Mouse (Mus musculus) neural tube, embryonic 11.5 days (tissue): ENCODE results near the gene Drg1. TPM values are rescaled to one million over a fixed set of nuclear protein-coding genes. Genes with fewer than 3 reads are reported as not detected.

ENCODE experiments used
- ATAC-seq: fragments of 200-750 bp; cut with Nextera tagmentation; 2 replicates; pipeline ENCODE4 v1.8.0; 2017; ENCODE audit warnings: moderate number of reproducible peaks, mild to moderate bottlenecking, moderate TSS enrichment, moderate library complexity; ENCODE audit not compliant: insufficient read depth, low FRiP score, low TSS enrichment
- DNase-seq: peaks from one replicate; pipeline ENCODE4 v3.0.0-alpha.2; 2015; ENCODE audit warnings: low spot score
- H3K27ac ChIP-seq: fragments of 300-500 bp; sonication (generic); 2 replicates; pipeline ENCODE4 v1.5.1; 2014; ENCODE audit warnings: low read depth, mild to moderate bottlenecking, low read length
- H3K27me3 ChIP-seq: fragments of 300-500 bp; sonication (generic); 2 replicates; pipeline ENCODE4 v1.6.1; 2014; ENCODE audit warnings: mild to moderate bottlenecking, low read length, mixed read lengths; ENCODE audit not compliant: control insufficient read depth, insufficient read depth
- H3K36me3 ChIP-seq: fragments of 300-500 bp; sonication (generic); 2 replicates; pipeline ENCODE4 v1.6.1; 2014; ENCODE audit warnings: mild to moderate bottlenecking, low read length, moderate library complexity, mixed read lengths; ENCODE audit not compliant: control insufficient read depth, insufficient read depth
- H3K4me1 ChIP-seq: fragments of 300-500 bp; sonication (generic); 2 replicates; pipeline ENCODE4 v1.6.1; 2014; ENCODE audit warnings: low read length, mixed read lengths; ENCODE audit not compliant: control insufficient read depth, insufficient read depth
- H3K4me2 ChIP-seq: fragments of 300-500 bp; sonication (generic); 2 replicates; pipeline ENCODE4 v1.6.1; 2014; ENCODE audit warnings: low read depth, mild to moderate bottlenecking, moderate library complexity
- H3K4me3 ChIP-seq: fragments of 300-500 bp; sonication (generic); 2 replicates; pipeline ENCODE4 v1.5.1; 2014; ENCODE audit warnings: low read depth, low read length
- H3K9ac ChIP-seq: fragments of 300-500 bp; sonication (generic); 2 replicates; pipeline ENCODE4 v1.6.1; 2014; ENCODE audit warnings: mild to moderate bottlenecking, low read length
- H3K9me3 ChIP-seq: fragments of 300-500 bp; sonication (generic); 2 replicates; pipeline ENCODE4 v1.6.1; 2016; ENCODE audit warnings: low read length; ENCODE audit not compliant: control insufficient read depth
- whole genome bisulfite sequencing: fragments of 180-500 bp; shearing (Covaris S2); extraction: QIAGEN DNeasy Blood & Tissue Kit; methylation state at CpG from one replicate; pipeline ENCODE4 v1.1.7; 2014; 5-methylcytosine and 5-hydroxymethylcytosine counted together
- polyA plus RNA-seq: library from polyadenylated mRNA; unstranded; fragments of >200 nt; fragmentation: Nextera tagmentation; extraction: Ambion mirVana; gene quantifications from 2 replicates; pipeline ENCODE4 v1.2.1, GENCODE M21; 2014

Drg1 gene
- polyA plus RNA-seq, 1 experiment from 2014 or later = 301 TPM

DNA sequence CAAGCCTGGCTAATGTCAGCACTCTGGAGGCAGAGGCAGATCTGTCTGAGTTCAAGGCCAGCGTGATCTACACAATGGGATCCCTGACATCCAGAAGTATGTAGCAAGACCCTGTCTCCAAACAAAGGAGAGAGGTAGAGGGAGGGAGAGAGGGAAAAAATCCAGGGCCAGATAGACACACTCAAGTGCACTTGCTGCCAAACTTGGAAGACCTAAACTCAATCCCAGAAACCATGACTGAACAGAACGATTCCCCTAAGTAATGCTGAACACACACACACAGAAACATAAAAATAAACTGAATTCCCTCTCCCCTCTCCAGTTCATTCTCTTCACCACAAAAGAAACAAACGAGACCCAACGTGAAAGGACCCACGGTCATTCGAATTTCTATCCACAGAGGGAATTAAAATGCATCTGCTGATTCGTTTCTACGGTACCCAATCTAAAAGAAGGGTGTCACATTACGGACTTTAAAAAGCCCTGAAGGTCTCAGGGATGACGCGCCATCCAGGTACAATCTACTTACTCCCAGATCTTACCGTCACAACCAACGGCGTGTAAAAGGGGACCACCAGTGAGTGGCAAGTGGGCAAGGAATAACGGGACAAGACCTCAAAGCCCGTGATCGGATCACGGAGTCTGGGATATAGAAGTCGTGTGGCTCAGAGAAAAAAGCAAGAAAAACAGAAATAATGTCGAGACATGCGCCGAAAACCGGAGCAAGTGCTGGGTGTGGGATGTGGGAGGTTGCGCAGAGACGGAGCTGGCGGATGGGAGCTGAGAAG lies 730 bp downstream of the Drg1 start:
- Histone ChIP-seq H3K4me2 (peak overlapping the region; percentile 76), H3K4me3 (peak overlapping the region; percentile 67), H3K9ac (peak overlapping the region; percentile 93), H3K27me3 (no peaks in the 10 kb centered on the region), H3K9me3 (no peaks in the 10 kb centered on the region), H3K27ac (peak overlapping the region; percentile 80), H3K36me3 (peaks cover 10% of the 10 kb centered on the region), H3K4me1 (peaks cover 11% of the 10 kb centered on the region; the same call in 1 of the 2 replicates)
- DNase-seq = peak; percentile 45
- ATAC-seq = no peak
- under 1% methylated on average over 26 of the region's 26 CpGs for WGBS

DNA sequence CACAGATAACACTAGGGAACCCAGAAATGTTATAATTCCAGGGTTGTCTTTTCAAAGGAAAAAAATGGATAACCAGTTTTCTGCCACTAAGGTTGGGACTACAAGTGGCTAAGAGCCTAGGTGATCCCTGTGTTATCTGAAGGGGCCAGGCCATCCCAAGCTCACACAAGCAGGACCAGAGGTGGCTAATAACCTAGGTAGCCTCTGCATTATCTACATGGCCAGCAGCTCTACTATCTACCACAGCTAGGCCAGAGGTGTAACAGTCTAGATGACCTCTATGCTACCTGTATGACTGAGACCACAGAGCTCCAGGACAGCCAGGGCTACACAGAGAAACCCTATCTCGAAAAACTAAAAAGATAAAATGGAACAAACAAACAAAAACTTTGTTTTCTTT lies 6.7 kb downstream of the Drg1 start:
- Histone ChIP-seq H3K4me1 (peaks cover 6% of the 10 kb centered on the region; the same call in 1 of the 2 replicates), H3K4me3 (no peak overlapping the region), H3K36me3 (peaks cover 21% of the 10 kb centered on the region), H3K9me3 (no peaks in the 10 kb centered on the region), H3K4me2 (no peak overlapping the region), H3K27ac (no peak overlapping the region), H3K27me3 (no peaks in the 10 kb centered on the region), H3K9ac (no peak overlapping the region)
- WGBS = 93% methylated on average over 1 of the region's 1 CpGs
- ATAC-seq (no peak), DNase-seq (no peak)

DNA sequence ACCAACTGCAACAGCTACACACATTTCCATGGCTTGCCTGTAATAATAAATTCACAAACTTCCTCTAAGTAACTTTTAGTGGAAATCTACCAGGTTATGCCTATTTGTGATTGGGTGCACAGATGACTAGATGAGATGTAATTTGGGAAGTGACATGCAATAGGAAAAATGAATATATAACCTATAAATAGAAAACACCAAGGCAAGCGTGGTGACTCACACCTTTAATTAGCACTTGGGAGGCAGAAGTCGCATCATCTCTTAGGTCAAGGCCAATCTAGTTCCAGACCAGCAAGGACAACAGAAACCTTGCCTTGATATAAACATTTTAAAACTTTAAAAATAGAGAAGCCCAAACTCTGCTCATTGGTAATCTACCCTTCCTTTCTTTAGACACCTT lies 18.8 kb downstream of the Drg1 start:
- Histone ChIP-seq H3K4me1 (no peaks in the 10 kb centered on the region), H3K9ac (no peak overlapping the region), H3K27me3 (no peaks in the 10 kb centered on the region), H3K27ac (no peak overlapping the region), H3K9me3 (no peaks in the 10 kb centered on the region), H3K4me2 (no peak overlapping the region), H3K36me3 (peaks cover 42% of the 10 kb centered on the region), H3K4me3 (no peak overlapping the region)
- ATAC-seq (no peak), DNase-seq (no peak)
- 96% methylated on average over 2 of the region's 2 CpGs for WGBS

DNA sequence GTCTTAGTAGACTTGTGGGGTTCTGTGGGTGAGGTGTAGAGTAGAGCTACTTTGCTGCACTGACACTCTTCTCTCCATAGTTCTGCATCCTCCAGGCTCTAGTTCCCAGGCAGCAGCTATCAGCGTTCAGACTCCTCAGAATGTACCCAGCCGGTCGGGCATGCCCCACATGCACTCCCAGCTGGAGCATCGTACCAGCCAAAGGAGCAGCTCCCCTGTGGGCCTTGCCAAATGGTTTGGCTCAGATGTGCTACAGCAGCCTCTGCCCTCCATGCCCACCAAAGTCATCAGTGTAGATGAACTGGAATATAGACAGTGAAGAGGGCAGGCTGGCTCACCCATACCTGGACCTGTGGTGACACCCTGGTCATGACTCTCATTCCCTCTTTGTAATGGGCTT lies 22.4 kb downstream of the Drg1 start:
- WGBS = 84% methylated on average over 4 of the region's 4 CpGs
- Histone ChIP-seq H3K4me1 (no peaks in the 10 kb centered on the region), H3K9me3 (no peaks in the 10 kb centered on the region), H3K36me3 (peaks cover 37% of the 10 kb centered on the region), H3K27ac (no peak overlapping the region), H3K4me2 (no peak overlapping the region), H3K4me3 (no peak overlapping the region), H3K27me3 (no peaks in the 10 kb centered on the region), H3K9ac (no peak overlapping the region)
- DNase-seq (no peak), ATAC-seq (no peak)

GRCm38 (mm10) chr11:3242395-3242794 lies 23.8 kb downstream of the Drg1 start:
- ATAC-seq (no peak), DNase-seq (no peak)
- Histone ChIP-seq H3K4me2 (no peak overlapping the region), H3K4me1 (no peaks in the 10 kb centered on the region), H3K27me3 (no peaks in the 10 kb centered on the region), H3K9ac (no peak overlapping the region), H3K27ac (no peak overlapping the region), H3K9me3 (no peaks in the 10 kb centered on the region), H3K36me3 (peaks cover 39% of the 10 kb centered on the region), H3K4me3 (no peak overlapping the region)
- WGBS = 93% methylated on average over 7 of the region's 7 CpGs

GRCm38 (mm10) chr11:3235277-3235676 lies 30.9 kb downstream of the Drg1 start:
- no peak for DNase-seq
- no peak overlapping the region for H3K4me2 ChIP-seq
- H3K9me3 ChIP-seq = no peaks in the 10 kb centered on the region
- no peak overlapping the region for H3K9ac ChIP-seq
- no peak overlapping the region for H3K27ac ChIP-seq
- 90% methylated on average over 5 of the region's 5 CpGs for WGBS
- no peaks in the 10 kb centered on the region for H3K4me1 ChIP-seq
- H3K27me3 ChIP-seq = no peaks in the 10 kb centered on the region
- H3K4me3 ChIP-seq = no peak overlapping the region
- ATAC-seq = no peak
- H3K36me3 ChIP-seq = peaks cover 30% of the 10 kb centered on the region

- no peak overlapping the region for H3K4me2 ChIP-seq
- ATAC-seq (no peak), DNase-seq (no peak)
- WGBS = 96% methylated on average over 4 of the region's 4 CpGs
- H3K4me3 ChIP-seq = no peak overlapping the region
- H3K9me3 ChIP-seq = no peaks in the 10 kb centered on the region
- no peak overlapping the region for H3K27ac ChIP-seq
- no peaks in the 10 kb centered on the region for H3K27me3 ChIP-seq
- no peak overlapping the region for H3K9ac ChIP-seq
- no peaks in the 10 kb centered on the region for H3K4me1 ChIP-seq
- peaks cover 30% of the 10 kb centered on the region for H3K36me3 ChIP-seq
Measured at GRCm38 (mm10) chr11:3233704-3234103, 32.5 kb downstream of the Drg1 start.

- Histone ChIP-seq H3K4me2 (no peak overlapping the region), H3K36me3 (peaks cover 27% of the 10 kb centered on the region), H3K27me3 (no peaks in the 10 kb centered on the region), H3K4me3 (no peak overlapping the region), H3K4me1 (no peaks in the 10 kb centered on the region), H3K27ac (no peak overlapping the region), H3K9me3 (no peaks in the 10 kb centered on the region), H3K9ac (no peak overlapping the region)
- DNase-seq = no peak
- no peak for ATAC-seq
- WGBS = 89% methylated on average over 3 of the region's 3 CpGs
Measured at GRCm38 (mm10) chr11:3232248-3232647, 34.0 kb downstream of the Drg1 start.

DNA sequence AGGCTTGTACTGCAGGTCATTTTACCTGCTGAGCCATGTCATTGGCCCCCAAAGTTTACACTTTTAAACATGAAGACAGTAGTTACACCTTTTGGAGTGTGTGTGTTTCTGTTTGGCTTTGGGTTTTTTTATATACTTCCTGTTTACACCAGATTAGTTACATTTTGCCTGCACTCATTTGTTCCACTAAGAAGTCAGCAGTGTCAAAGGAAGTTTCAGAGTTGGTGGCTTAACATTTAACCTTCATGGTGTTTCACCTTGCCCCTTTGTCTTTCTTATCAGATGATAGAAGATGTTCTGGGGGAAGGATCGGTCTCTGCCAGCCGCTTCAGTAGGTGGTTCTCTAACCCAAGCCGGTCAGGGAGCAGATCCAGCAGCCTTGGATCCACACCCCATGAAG lies 39.1 kb downstream of the Drg1 start:
- ATAC-seq = no peak
- no peak overlapping the region for H3K9ac ChIP-seq
- peaks cover 18% of the 10 kb centered on the region for H3K36me3 ChIP-seq
- H3K4me3 ChIP-seq = no peak overlapping the region
- H3K27me3 ChIP-seq = no peaks in the 10 kb centered on the region
- H3K4me1 ChIP-seq = no peaks in the 10 kb centered on the region
- no peaks in the 10 kb centered on the region for H3K9me3 ChIP-seq
- no peak for DNase-seq
- no peak overlapping the region for H3K27ac ChIP-seq
- no peak overlapping the region for H3K4me2 ChIP-seq
- WGBS = 96% methylated on average over 3 of the region's 3 CpGs
